Mouse (Mus musculus): ENCODE data around the gene Kncn.

Gene Kncn

DNA sequence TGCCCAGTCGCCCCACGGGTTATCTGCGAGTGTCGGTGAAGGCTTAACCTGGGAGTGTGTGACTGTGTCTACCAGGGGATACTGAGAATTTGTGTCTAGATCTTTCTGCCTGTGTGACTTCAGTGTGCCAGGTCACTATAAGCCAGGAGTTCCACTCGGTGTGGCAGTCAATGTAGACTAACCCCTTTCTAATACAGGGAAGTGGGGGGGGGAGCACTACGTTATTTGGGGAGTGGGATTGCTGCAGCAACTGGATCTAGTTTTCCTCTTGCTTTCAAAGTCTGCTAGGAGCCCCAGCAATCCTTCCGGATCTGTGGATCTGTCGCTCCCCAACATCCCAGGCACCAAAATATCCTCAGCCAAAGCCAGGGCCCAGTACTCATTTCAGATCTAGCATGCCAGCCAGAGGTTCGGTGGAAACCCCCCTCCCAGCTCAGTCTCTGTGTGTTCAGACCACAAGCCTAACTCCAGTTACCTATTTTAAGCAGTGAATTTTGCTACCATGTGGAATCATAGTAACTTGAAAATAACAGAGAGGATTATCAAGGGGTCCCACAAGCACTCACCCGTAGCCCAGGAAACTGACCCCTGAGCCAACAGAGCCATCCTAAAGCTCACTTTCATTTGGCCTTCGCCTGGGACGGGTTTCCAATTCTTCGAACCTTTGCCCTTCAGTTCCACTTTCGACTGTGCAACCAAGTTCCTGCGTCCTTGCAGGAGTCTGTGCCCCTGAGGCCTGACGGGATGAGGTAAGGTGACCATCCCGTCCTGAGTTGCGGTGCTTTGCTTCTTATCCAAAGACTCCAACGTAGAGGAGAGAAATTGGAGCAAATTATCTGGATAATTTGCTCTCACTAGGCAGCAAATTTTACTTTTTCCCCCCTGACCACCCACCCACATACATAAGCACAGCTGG lies 53.1 kb downstream of the Kncn start:
- DNase-seq (ENCODE audit: low spot score in 2 of 2): no peak

DNA sequence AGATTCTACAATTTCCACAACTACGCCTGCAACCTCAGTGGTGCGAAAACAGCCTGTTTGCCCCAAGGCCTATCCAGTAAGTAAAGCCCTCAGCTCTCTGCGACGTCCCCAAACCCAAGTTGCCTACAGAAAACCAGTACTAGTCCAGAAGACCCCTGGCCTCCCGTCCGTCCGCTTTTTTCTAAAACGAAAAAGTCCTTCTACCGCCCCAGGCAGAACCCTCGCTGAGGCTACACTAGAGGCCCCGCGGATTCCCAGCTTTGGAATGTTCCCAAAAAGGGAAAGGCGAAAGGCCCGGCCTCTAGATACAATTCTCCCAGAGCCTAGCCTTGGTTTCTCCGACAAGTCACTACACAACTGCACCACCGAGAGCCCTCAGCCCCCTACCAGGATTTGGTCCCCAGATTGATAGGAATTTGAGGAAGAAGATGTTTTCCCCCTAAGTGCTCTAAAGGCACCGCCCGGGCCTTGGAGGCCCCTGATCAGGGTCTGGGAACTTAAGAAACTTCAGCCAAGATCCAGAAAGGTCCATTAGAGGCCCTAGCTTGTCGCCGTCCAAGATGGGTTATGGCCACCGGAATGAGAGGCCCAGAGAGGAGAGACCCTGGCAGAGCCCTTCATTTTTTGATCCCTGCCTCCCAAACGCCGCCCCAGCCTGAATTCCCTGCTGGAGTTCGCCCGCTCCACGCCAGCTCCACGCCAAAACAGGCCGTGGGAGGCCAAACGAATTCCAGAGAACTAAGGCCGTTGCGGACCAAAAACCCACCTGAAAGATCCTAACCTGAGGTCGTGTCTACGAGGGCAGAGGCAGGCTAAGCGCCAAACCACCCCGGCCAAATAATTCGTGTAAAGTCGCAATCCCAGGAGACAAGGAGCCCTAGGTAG lies 54.3 kb downstream of the Kncn start:
- DNase-seq (ENCODE audit: low spot score in 2 of 2): peak in 1 of 2 experiments; percentile 40
